Mouse (Mus musculus) ovary, postnatal 36 days (tissue): Measurements from ENCODE around the gene Crocc.

Source experiments
- DNase-seq: peaks from one replicate; pipeline ENCODE4 v3.0.0; 2022; ENCODE audit warnings: low spot score, mixed read lengths

Crocc gene

DNA sequence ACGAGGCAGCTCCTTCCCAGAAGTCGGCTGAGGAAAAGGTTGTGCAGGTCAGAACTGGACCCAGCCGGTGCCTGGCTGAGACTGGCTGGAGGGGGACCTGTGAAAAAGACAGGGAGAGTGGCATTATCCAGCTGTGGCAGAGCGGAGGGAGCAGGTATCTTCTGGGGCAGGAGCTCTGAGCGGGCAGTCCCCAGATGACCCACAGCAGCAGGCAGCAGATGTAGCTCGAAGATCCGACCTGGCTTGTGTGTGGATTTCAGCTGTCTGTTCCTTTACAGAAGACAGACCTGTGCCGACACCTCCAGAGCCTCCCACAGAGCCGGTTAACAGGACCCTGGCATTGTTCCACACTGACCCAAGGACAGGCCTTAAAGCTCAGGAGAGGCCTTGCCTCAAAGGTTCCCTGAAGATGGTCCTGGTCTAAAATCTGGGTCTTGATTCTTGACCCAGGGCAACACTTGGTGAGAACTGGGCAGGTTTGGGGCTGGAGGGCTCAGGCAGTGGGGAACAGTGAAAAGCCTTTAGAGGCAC lies 7.2 kb upstream of the Crocc start:
- DNase-seq: no peak

DNA sequence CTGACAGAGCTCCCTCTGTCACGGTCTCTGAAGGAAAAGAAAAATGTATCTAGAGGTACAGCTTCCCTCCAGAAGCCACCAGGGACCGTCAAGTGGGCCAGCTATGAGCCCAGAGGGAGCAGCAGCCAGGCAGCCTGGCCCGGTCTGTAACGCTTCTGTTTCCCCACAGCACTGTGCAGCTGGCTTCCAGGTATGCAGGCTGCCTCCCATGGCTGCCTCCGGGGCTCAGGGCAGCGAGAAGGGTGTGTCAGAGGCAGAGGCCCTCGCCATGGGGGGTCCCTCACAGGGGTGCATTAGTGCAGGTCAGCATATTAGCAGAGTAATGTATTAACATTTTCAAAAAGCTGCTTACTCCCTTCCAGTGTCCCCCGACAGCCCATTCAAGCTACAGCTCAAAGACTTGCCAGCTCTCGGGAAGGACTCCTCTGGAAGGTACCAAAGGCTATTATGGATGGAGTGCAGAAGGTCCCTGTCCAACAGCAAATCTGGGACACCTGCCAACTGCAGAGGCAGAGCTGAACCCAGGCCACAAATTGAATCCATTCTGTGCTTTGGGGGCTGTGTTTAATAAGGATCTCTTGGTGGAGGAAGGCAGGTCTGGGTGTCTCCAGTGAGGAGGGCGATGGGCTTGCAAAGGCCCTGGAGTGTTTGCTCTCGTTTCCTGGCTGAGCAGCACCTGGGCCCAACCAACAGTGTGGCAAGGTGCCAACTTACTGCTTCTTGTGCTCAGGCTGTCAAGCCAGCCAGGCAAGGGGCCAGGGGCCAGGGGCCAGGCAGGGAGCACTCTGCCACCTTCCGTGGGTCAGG lies 6.6 kb upstream of the Crocc start:
- DNase-seq: no peak

DNA sequence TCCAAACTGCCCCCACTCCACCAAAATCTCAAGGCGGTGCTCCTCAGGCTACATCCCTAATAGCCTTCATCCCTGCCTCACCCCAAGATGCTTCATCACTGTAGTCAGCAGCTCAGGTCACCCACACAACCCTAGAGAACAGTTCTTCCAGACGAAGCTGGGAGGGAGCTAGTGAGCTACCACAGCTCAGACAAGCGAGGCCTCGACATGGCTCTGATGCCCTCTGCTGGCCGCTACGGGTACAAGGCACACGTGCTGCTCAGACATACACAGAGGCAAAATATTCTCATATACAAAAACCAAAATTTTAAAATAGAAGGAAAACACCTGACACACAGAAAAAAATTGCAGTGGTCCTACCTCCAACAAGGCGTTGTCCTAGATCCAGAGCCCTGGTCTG lies 4.8 kb upstream of the Crocc start:
- DNase-seq: peak; percentile 77

DNA sequence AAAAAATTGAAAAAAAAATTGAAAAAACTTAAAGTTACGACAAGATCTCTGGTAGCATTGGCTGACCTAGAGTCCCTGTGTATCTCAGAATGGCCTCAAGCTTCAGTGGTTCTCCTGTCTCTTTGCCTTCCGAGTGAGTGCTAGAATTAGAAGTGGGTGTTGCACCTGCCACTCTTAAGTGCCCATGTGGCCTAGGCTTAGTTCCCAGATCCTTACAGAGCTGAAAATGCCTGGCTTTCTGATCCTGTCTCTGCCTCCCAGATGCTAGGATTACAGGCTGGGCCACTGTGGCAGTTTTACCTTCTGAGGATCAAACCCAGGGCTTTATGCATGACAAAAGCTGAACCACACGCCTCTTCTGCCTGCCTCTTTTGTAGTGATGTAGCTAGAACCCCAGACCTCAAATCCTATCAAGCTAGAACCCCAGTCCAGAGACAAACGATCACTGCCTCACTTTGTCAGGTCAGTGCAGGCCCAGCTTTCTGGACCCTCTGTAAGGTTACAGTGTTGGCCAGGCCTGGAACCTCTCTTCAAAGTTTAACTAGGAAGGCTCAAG lies 3.8 kb upstream of the Crocc start:
- DNase-seq: no peak

DNA sequence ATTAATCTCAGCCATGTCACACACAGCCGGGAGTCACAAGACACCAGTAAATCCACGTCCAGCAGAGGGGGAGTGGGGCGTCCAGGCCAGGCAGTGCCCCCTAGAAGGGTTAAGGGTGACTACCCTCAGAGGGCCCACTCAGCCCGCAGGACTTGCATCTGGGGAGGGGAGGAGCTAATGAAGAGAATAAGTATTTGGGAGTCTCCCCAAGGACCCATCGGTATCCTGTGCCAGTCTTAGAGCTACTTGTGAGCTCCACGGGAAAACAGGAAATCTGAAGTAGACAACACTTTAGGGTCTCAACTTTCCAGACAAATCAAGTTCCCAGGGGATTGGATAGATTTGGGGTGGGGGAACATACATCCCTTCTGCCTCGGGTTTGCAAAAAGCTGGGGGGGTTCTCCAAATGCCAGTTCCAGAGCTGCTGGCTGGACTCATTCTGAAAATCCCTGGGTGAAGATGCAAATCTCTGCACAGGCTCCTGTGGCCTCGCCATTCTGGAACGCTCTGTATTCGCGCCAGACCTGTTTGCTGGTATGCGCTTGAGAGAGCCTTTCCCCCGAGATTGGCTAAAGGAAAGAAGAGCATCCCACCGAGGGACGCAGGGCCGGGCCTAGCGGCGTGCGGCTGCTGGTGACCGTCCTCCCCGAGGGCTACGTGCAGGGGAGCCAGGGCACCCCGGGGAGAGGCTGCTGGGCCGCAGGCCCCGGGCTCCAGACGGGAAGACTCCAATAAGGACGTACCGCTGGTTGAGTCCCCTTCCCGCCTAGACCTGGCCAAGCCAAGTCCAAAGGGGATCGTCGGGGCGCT lies 529 bp downstream of the Crocc start:
- DNase-seq: no peak

DNA sequence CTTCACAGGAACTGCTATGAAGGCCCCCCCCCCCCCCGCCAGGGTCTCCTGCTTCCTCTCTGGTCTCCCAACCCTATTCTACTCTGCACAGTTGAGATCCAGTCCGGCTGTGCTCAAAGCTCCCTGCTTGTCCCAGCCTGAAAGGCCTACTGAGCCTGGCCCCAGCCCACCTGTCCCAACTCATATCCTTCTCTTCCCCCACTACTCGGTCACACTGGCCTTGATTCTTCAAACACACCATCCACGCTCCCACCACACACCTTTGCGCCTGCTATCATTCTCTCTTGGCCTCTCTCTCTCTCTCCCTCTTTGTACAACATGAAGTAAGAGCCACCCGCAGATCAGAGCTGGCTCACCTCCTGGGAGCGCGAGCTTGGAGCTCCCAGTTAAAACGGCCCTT lies 1.5 kb downstream of the Crocc start:
- DNase-seq: no peak

DNA sequence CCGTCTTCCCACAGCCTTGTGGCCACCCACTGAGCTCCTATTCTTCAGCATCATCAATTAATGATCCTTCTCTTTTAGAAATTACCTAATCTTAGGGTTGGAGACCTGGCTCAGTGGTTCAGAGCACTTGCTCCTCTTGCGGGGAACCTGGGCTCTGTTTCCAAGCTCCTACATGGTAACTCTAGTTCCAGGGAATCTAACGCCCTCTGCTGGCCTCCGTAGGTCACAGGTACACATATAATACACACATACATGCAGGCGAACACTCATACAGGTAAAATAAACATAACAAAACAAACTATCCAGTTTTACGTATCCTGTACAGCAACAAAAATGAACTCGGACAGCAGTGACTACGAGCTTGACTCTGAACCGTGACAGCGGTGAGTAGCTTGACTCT lies 3.4 kb downstream of the Crocc start:
- DNase-seq: no peak

DNA sequence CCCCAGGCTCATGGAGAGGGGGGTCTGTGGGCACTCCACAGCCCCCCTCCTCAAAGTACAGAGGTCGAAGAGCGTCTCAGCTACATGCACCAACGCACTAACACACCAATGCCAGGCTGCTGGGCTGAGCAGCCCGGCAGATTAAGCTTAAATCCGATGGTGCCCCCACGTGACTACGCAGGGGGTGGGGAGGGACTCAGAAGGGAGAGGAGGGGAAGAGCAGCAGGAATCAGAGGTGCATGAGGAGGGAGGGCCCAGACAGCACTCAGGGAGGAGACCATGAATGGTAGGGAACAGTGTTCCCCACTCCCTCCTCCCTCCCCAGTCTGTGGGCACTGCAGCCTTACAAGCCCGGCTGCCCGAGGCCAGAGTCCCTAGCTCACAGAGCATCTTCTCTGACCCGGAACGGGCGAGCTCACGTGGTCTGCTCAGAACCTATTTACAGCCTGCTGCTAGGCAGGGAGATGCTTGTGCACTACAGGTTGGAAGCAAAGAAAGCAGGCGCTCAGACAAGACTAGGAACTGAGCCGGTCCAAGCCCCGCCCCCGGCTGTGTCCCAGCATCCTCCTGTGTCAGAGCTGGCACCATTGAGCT lies 6.7 kb downstream of the Crocc start:
- no peak for DNase-seq

DNA sequence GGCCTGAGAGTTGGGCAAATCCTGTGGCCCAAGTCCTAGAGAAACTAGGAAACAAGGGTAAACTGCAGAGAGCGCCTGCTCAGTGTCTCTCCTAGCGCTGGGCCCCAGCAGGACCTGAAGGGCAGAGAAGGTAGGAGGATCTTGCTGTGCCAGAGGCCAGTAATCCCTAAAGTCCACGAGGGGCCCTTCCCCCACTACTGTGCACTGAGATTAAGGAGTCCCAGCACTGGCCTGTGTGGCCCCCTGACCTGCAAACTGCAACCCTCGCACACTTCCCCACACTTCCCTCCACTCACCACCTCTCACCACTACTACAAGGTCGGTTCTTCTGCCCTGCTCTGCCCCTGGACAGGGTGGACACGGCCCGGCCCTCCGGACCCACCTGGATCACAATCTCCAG lies 7.2 kb downstream of the Crocc start:
- no peak for DNase-seq

DNA sequence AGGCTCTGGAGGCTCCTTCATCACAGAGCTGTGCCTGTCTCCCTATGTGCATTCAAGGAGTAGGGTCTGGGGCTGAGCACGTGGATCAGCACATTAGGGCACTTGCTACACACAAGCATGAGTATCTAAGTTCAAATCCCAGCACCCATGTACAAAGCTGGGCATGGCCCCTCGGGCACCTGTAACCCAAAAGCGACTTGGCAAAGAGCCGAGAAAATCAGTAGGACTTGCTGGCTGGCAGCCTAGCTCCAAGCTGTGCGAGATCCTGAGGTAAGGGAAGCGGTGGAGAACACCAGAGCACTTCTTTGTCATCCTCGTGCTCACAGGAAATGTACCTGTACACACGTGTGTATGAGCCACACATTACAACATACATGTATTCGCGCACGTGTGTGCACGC lies 7.9 kb downstream of the Crocc start:
- no peak for DNase-seq

DNA sequence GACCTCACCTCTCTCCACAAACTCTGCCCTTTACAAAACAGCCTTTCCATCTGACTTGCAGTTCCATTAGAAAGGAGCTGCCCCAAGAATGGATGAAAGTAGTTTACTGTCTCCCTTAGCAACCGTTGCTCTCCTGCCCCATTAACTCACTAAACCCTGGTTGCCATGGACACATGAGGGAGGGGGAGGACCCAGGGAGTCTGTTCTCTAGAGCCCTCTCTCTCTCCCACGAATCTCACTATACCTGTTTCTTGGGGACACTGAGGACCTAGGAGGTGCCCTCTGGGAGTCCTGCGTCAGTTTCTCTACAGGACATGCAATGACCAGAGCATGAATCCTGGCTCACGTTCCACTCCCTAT lies 10.9 kb downstream of the Crocc start:
- DNase-seq: no peak

DNA sequence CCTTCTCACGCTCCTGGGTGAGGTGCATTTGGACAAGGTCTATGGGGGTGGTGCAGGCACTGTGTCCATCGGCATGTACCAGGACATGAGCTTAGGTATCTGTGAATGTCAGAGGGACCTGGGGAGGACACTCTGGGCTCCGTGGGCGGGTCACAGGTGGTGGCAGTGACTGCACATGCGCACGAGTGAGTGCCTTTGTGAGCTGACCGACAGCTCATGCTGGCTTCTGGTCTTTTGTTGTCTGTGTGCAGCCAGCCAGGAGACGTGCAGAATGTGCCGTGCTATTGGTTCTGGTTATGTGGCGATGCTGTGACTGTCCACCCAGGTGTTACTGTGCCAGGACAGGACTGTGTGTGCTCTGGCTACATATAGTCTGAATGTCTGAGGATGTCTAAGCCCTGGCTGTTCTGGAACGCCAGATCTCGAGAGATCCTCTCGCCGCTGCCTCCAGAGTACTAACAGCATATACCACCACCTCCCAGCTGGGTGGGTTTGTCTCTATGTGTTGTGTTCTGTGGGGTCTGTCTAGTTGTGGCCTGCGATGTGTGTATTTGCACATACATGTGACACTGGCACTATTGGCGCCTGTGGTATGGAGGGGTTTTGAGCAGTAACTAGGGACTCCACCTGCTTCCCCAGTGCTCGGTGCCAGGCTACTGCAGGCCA lies 11.4 kb downstream of the Crocc start:
- no peak for DNase-seq

DNA sequence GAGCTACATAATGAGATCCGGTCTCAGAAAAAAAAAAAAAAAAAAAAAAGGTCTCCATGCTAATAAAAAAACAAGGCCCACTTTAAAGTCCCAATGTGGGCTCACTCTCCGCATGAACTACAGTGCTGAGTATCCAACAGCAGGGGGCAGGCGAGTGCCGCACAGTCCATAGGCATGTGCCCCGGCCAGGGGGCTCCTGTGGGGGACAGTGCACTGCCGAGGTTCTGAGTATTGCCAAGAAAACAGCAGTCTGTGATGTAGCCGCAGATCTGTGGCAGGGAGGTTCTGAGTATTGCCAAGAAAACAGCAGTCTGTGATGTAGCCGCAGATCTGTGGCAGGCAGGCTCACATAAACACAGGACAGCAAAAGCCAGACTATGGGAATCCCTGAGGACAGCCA lies 15.5 kb downstream of the Crocc start:
- DNase-seq: peak; percentile 63

DNA sequence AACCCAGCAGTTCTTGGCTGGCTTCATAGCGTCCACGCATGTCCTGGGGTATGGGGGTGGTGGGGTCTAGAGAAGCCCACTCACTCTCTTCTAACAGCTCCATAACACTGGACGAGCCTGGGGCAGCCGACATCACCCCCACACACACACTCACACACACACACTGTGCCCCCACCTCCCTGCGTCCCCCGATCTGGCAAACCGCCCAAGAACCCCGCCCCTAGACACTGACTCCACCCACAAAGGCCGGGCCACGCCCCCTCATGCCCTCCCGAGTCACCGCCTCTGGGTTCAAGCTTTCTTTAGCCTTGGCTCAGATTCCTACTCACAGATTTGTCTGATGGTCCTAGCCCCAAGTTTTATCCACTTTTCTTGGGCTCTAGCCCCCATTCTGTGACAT lies 19.2 kb downstream of the Crocc start:
- DNase-seq: no peak

DNA sequence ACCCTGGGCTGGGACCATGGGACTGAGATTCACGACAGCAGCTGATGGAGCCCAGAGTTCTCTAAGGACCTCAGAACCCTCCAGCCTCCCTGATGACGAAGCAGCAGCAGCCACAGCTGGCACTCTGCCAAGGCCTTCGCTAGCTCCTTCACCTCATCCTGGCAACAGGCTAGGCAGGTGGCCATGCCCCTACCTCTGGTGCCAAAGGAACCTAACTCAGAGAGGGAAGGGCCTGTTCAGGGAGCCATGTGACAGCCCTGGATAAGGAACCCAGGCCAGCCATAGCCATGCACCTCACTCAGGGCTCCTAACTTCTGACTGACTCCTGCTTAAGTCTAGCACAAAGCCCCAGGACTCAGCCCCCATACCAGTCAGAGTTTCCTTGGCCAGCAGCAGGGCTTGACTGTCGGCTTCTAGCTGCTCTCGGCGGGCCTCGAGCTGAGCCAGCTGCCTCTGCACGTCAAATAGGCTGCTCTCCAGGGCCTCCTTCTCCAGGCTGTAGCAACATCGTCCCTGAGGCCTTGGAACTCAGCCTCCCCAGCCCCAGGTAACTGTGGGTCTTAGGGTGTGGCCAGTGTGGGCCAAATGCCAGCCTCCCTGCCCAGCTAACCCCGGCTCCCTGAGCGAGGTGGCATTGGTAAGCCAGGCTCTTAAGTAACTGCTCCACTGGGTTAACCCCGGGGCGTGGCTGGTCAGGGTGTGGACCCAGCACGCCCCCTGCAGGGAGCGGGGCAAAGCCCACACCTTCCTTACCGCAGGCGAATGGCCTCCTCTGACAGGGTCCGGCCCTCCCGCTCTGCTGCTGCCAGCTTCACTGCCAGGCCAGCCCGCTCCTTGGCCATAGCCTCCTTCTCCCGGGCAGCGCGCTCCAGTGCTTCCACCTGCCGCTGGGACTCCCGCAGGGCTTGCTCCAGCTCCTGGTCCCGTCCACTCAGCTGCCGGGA lies 26.5 kb downstream of the Crocc start:
- peak; percentile 58 for DNase-seq

DNA sequence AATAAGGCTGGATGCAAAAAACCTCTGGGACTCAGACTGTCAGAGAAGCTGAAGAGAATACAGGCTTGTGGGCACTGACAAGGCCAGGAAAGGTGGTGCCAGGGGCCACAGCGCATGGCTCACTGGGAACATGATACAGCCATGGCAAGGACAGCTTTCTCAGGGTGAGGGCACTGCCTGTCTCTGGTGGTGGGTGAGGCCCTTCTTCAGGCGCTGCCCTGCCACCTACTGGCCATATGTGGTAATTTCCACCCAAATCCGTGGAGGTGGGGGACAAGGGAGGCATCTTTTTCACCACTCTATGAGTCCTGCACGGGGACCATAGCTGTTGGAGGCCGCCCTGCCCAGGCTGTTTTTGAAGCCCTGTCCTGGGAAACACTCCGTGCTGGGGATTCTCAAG lies 28.6 kb downstream of the Crocc start:
- DNase-seq: peak; percentile 80

DNA sequence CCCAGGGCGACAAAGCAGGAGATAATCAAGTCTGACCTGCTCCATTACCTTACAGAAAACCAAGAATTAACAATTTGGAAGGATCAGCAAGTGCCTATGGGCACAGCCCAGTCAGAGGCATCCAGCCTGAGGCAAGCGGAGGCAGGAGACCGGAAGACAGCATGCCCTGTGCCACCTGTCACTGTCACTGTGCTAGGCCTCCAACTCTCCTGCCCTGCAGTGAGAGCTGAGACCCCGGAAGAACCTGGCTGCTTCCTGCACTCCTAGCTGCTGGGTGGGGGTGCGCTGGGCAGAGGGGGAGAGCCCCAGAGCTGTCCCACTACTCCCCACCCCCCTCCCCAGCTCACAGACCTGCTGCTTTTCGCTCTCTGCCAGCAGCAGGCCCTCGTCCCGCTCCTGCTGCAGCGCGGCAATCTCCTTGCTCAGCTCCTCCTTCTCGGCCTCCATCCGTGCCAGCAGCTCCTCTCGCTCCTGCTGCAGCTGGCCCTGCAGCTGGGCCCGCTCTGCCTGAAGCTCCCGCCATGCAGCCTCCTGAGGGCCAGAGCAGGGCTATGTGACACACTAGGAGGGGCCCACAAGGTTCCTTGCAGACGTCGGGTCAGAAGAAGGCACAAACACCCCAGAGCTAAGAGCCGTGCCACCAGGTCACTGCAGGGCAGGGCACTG lies 29.7 kb downstream of the Crocc start:
- no peak for DNase-seq

DNA sequence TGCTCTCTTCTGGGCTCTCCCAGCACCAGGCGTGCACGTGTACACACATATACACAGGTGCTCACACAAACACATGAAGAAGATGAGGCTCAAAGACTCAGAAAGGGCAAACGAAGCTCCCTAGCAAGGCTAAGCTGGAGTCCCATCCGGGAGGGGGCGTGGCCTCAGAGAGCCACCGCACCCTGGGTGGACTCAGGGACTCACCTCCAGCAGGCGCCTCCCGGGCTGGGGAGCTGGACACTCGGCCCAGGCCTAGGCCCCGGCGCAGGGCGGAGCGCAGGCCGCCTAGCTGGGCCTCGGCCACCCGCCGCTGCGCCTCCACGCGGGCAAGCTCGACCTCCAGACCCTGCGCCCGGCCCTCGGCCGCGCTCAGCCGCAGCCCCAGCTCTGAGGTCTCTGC lies 35.4 kb downstream of the Crocc start:
- DNase-seq: no peak

DNA sequence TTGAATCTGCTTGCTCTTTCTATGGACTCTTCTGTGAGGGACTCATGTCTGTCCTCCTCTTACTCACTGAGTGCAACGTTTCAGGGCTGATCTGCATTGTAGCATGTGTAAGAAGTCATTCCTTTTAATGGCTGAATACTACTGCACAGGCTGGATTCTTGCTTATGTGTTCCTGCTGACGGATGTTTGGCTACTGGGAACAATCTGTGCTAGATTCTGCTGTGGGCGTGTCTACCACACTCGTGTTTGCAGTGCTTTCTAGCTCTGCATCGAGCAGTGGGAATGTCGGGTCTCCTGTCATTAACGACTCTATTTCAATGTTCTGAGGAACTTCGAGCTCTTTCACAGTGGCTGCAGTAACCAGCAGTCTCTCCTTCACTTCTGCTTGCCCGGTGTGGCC lies 36.3 kb downstream of the Crocc start:
- no peak for DNase-seq

DNA sequence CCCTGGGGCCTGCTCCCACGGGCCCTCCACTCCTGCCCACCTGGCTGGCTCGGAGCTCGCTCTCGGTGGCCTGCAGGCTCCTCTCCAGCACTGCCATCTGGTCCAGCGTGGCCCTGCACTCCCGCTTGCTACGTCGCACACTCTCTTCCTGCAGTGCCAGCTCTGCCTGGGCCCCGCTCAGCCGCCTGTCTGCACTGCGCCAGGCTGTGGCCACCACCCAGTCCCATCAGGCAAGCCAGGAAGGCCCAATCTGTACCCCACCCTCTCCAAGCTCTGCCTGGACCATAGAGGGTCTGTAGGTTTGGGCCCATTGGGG lies 38.8 kb downstream of the Crocc start:
- DNase-seq: peak; percentile 47
